Mouse (Mus musculus): ENCODE results near the gene Hint3.

GRCm38 (mm10) chr10:30622928-30623327, 6.5 kb downstream of the Hint3 start:
- peak; percentile 55 for TF ChIP-seq CTCF (IDR thresholded peaks at IDR 0.05; ENCODE audit: low read depth)
- TF ChIP-seq EP300 (IDR thresholded peaks at IDR 0.05; ENCODE audit: low read depth): no peak

Data from liver, postnatal 0 days (tissue).